Mouse (Mus musculus): Measurements from ENCODE around the gene Stkld1. TPM values are rescaled to one million over a fixed set of nuclear protein-coding genes. Genes with fewer than 3 reads are reported as not detected.

Gene Stkld1
- polyA plus RNA-seq, 1 experiment = 0.19 TPM

- WGBS = 54% methylated on average over 2 of the region's 2 CpGs
- peaks cover 7% of the 10 kb centered on the region for H3K36me3 ChIP-seq (ENCODE audit: control insufficient read depth, insufficient read depth, low read length)
- no peak overlapping the region for H3K4me3 ChIP-seq (ENCODE audit: low read depth, low read length)
- peaks cover 27% of the 10 kb centered on the region for H3K4me1 ChIP-seq (ENCODE audit: control insufficient read depth, insufficient read depth, insufficient read length, low read length)
- TF ChIP-seq CTCF (IDR thresholded peaks at IDR 0.05; ENCODE audit: extremely low read depth, insufficient read length, insufficient replicate concordance, low read depth, low read length) (no peak), POLR2A (IDR thresholded peaks at IDR 0.05; ENCODE audit: low read depth, low read length) (no peak)
- H3K27me3 ChIP-seq (ENCODE audit: control insufficient read depth, insufficient read depth, low read length) = no peaks in the 10 kb centered on the region
- peak overlapping the region; percentile 93; the same call in 1 of the 2 replicates for H3K27ac ChIP-seq (ENCODE audit: insufficient read depth, low read depth, low read length)
Observed at GRCm38 (mm10) chr2:26935286-26935685, 1.4 kb downstream of the Stkld1 start.

- WGBS = 42% methylated on average over 1 of the region's 1 CpGs
- no peak for TF ChIP-seq CTCF (IDR thresholded peaks at IDR 0.05; ENCODE audit: extremely low read depth, insufficient read length, insufficient replicate concordance, low read depth, low read length)
- no peak for TF ChIP-seq POLR2A (IDR thresholded peaks at IDR 0.05; ENCODE audit: low read depth, low read length)
Observed at GRCm38 (mm10) chr2:26936425-26936824, 2.6 kb downstream of the Stkld1 start.

DNA sequence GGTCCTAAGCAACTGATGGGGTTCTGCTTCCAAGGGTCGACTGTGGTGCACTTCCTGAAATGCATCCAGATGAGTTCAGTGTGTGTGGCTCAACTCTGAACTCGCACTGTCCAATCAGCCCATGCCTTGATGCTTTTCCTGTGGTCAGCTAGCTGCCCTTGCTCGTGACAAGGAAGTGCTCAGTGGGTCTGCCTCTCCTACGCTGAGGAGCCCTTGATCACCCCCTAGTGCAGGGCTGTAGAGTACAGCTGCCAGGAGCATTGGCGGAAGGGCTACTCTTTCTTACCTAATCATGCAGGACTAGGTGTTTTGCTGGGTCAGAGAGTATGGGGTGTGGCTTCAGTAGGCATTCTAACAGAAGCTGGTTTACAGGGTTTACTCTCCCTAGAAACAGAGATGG is 7.7 kb downstream of the Stkld1 start:
- peaks cover under 1% of the 10 kb centered on the region; the same call in 1 of the 2 replicates for H3K36me3 ChIP-seq (ENCODE audit: control insufficient read depth, insufficient read depth, low read length)
- no peaks in the 10 kb centered on the region for H3K27me3 ChIP-seq (ENCODE audit: control insufficient read depth, insufficient read depth, low read length)
- WGBS = 48% methylated on average over 5 of the region's 5 CpGs
- H3K27ac ChIP-seq (ENCODE audit: insufficient read depth, low read depth, low read length) = no peak overlapping the region
- no peak overlapping the region for H3K4me3 ChIP-seq (ENCODE audit: low read depth, low read length)
- peaks cover 27% of the 10 kb centered on the region; the same call in 1 of the 2 replicates for H3K4me1 ChIP-seq (ENCODE audit: control insufficient read depth, insufficient read depth, insufficient read length, low read length)
- peak; percentile 14; the same call in 1 of the 2 replicates for TF ChIP-seq CTCF (IDR thresholded peaks at IDR 0.05; ENCODE audit: extremely low read depth, insufficient read length, insufficient replicate concordance, low read depth, low read length)
- no peak for TF ChIP-seq POLR2A (IDR thresholded peaks at IDR 0.05; ENCODE audit: low read depth, low read length)

More at GRCm38 (mm10) chr2:26936425-26936824, 2.6 kb downstream of the Stkld1 start:
- no peak overlapping the region for H3K4me3 ChIP-seq (ENCODE audit: low read depth, low read length)
- no peak overlapping the region for H3K27ac ChIP-seq (ENCODE audit: insufficient read depth, low read depth, low read length)
- no peaks in the 10 kb centered on the region for H3K36me3 ChIP-seq (ENCODE audit: control insufficient read depth, insufficient read depth, low read length)
- no peaks in the 10 kb centered on the region for H3K27me3 ChIP-seq (ENCODE audit: control insufficient read depth, insufficient read depth, low read length)
- peaks cover 22% of the 10 kb centered on the region for H3K4me1 ChIP-seq (ENCODE audit: control insufficient read depth, insufficient read depth, insufficient read length, low read length)

DNA sequence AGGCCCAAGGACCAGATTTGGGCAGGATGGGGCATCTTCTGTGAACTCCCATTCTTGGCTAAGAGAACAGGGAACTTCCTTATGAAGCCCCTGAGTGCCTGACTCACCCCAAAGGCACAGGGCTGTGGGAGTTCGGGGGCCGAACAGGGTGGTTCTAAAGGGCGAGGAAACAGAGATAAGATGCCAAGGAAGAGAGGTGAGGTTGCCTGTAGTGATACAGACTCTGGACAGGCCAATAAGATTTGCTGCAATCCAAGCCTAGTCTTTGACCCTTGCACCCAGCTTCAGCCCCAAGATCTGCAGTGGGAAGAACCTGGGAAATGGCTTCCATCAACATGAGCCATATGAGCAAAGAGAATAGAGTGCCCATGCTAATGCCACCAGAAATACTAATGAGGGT is 9.4 kb downstream of the Stkld1 start:
- peaks cover 7% of the 10 kb centered on the region for H3K36me3 ChIP-seq (ENCODE audit: control insufficient read depth, insufficient read depth, low read length)
- H3K27ac ChIP-seq (ENCODE audit: insufficient read depth, low read depth, low read length) = peak overlapping the region; percentile 94
- H3K4me3 ChIP-seq (ENCODE audit: low read depth, low read length) = no peak overlapping the region
- no peak for TF ChIP-seq POLR2A (IDR thresholded peaks at IDR 0.05; ENCODE audit: low read depth, low read length)
- WGBS = 16% methylated on average over 3 of the region's 3 CpGs
- peaks cover 27% of the 10 kb centered on the region; the same call in 1 of the 2 replicates for H3K4me1 ChIP-seq (ENCODE audit: control insufficient read depth, insufficient read depth, insufficient read length, low read length)
- no peaks in the 10 kb centered on the region for H3K27me3 ChIP-seq (ENCODE audit: control insufficient read depth, insufficient read depth, low read length)

- no peaks in the 10 kb centered on the region for H3K27me3 ChIP-seq (ENCODE audit: control insufficient read depth, insufficient read depth, low read length)
- 91% methylated on average over 2 of the region's 2 CpGs for WGBS
- H3K36me3 ChIP-seq (ENCODE audit: control insufficient read depth, insufficient read depth, low read length) = peaks cover 53% of the 10 kb centered on the region
- peaks cover 1% of the 10 kb centered on the region; the same call in 1 of the 2 replicates for H3K4me1 ChIP-seq (ENCODE audit: control insufficient read depth, insufficient read depth, insufficient read length, low read length)
- TF ChIP-seq POLR2A (IDR thresholded peaks at IDR 0.05; ENCODE audit: low read depth, low read length) (no peak), CTCF (IDR thresholded peaks at IDR 0.05; ENCODE audit: extremely low read depth, insufficient read length, insufficient replicate concordance, low read depth, low read length) (no peak)
- H3K4me3 ChIP-seq (ENCODE audit: low read depth, low read length) = no peak overlapping the region
- no peak overlapping the region for H3K27ac ChIP-seq (ENCODE audit: insufficient read depth, low read depth, low read length)
Observed at GRCm38 (mm10) chr2:26950411-26950810, 16.6 kb downstream of the Stkld1 start.

DNA sequence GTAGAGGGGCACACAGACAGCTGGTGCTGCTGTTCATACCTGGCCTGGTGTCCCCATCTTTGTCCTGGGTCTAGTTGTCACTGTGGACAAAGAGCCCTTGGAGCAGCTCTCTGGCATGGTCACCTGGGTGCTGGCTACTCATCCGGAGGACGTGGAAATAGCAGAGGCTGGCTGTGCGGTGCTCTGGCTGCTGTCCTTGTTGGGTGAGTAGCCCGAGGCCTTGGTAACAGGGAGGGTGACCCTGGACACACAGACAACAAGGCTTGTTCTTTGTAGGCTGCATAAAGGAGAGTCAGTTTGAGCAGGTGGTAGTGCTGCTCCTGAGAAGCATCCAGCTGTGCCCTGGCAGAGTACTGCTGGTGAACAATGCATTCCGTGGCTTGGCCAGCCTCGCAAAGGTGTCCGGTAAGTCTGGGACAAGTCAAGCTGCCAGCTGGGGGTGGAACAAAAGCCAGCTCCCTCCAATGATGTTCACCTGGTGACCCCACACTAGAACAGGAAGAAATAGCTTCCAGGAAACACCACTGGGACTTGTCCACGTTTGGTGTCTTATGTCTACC is 17.6 kb downstream of the Stkld1 start:
- TF ChIP-seq POLR2A (IDR thresholded peaks at IDR 0.05; ENCODE audit: low read depth, low read length) (no peak), CTCF (IDR thresholded peaks at IDR 0.05; ENCODE audit: extremely low read depth, insufficient read length, insufficient replicate concordance, low read depth, low read length) (no peak)
- WGBS = 80% methylated on average over 8 of the region's 8 CpGs
- no peak overlapping the region for H3K27ac ChIP-seq (ENCODE audit: insufficient read depth, low read depth, low read length)
- H3K36me3 ChIP-seq (ENCODE audit: control insufficient read depth, insufficient read depth, low read length) = peaks cover 64% of the 10 kb centered on the region
- no peak overlapping the region for H3K4me3 ChIP-seq (ENCODE audit: low read depth, low read length)
- no peaks in the 10 kb centered on the region for H3K27me3 ChIP-seq (ENCODE audit: control insufficient read depth, insufficient read depth, low read length)
- peaks cover 8% of the 10 kb centered on the region; the same call in 1 of the 2 replicates for H3K4me1 ChIP-seq (ENCODE audit: control insufficient read depth, insufficient read depth, insufficient read length, low read length)

DNA sequence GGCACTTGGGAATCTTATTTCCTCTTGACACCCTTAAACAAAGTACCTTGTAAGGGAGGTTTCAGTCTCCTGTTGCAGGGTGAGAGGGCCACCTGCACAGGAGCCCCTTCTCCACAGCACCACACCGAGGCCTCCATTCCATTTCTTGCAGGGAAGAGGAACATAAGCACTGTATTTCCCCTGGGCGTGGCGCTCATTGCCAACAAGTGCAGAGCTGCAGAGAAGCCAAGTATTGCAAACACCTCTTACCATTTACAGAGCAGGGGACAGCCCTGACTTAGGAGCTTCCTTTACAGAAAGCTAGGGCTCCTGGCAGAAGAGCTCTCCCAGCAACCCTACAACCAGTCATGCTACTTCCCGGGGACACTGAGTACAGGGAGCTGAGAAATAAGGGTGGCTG is 18.3 kb downstream of the Stkld1 start:
- WGBS = 76% methylated on average over 4 of the region's 4 CpGs
- TF ChIP-seq POLR2A (IDR thresholded peaks at IDR 0.05; ENCODE audit: low read depth, low read length) (no peak), CTCF (IDR thresholded peaks at IDR 0.05; ENCODE audit: extremely low read depth, insufficient read length, insufficient replicate concordance, low read depth, low read length) (no peak)
- no peak overlapping the region for H3K4me3 ChIP-seq (ENCODE audit: low read depth, low read length)
- no peaks in the 10 kb centered on the region for H3K27me3 ChIP-seq (ENCODE audit: control insufficient read depth, insufficient read depth, low read length)
- no peak overlapping the region for H3K27ac ChIP-seq (ENCODE audit: insufficient read depth, low read depth, low read length)
- H3K4me1 ChIP-seq (ENCODE audit: control insufficient read depth, insufficient read depth, insufficient read length, low read length) = peaks cover 9% of the 10 kb centered on the region; the same call in 1 of the 2 replicates
- H3K36me3 ChIP-seq (ENCODE audit: control insufficient read depth, insufficient read depth, low read length) = peaks cover 62% of the 10 kb centered on the region

Measured in small intestine, adult 2 months (tissue).